Mouse (Mus musculus): ENCODE results near the gene Gm10037.
"Not testable (repeated sequence)": the region's sequence is repeated elsewhere in the genome, so short reads cannot be mapped to it uniquely, and the experiment has no call there.

The Gm10037 gene

DNA sequence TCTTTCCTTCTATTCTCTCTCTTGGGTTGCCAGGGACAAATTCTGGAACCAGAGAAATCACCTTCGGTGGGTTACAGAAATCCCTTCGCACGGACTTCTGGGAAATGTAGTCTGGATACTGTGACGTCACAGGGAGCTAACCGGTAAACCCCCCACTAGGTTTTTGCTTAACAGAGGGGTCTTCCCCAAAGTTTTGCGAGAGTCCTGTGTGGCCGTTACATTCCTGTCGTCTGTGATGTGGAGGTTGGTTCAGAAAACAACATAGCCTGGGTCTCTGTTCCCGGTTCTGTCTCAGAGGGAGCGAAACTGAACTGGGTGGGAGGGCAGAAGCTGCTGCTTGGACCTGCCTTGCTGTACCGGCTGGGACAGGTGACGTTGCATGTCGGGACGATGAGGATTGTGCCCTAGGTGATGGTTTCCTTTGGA, at the start of gene Gm10037:
Gm10037 (plus strand) TSS at position 196 of the 426 bp plus-strand sequence.
- peak; percentile 34 to 50 for DNase-seq (ENCODE audit: low spot score in 2 of 2)

DNA sequence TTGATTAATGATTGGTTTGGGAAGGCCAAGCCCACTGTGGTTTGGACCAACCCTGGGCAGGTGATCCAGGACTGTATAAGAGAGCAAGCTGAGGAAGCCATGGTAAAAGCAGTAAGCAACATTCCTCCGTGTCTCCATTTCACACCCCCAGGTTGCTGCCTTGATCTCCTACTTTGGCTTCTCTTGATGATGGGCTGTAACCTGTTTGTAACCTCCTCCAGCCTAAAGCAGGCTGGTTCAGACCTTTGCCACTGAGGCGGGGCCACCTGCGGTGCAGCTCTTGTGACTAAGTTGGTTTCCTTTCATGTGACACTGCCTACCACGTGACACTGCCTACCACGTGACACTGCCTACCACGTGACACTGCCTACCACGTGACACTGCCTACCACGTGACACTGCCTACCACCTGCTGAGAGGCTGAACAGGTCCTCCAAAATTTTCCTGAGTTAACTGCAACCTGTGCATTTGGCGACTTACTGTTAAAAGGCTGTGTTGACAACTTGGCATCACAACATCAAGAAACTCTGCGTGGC, 38.9 kb upstream of the Gm10037 start:
- DNase-seq (ENCODE audit: low spot score in 2 of 2): no peak

DNA sequence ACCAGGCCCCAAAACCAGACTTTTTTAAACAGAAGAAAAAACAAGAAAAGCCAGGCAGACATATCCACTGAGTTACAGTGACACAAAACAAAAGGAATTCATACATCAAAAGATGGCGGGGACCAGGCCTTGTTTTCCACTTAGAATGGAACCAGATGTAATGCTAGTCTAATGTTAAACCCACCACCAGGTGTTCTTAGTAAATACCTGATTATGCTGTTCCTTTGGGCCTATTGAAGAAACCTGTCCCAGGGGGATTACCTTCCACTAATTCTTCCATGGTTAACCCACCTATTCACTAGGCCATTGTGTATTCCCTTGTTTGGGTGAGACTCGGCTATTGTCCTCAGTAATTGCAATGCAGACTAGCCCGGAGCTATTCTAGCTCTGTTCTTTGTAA, 32.3 kb upstream of the Gm10037 start:
- DNase-seq (ENCODE audit: low spot score in 2 of 2): no peak

DNA sequence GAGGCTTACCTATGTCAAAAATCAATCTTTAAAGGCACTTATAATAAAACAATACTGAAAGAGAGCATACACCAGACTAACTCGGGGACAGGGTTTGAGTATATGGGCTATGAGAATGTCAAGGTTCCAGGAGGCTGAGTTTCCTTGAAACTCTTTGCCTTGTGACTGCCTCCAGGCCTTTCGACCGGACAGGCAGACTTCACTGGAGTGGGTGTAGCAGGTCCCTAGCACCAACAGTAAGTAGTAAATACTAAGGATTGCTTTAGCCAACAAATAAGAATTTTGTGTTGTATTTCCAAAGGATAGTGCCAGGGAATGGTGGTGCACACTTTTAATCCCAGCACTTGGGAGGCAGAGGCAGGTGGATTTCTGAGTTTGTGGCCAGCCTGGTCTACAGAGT, 31.8 kb upstream of the Gm10037 start:
- not testable (repeated sequence) for DNase-seq (ENCODE audit: low spot score in 2 of 2)

DNA sequence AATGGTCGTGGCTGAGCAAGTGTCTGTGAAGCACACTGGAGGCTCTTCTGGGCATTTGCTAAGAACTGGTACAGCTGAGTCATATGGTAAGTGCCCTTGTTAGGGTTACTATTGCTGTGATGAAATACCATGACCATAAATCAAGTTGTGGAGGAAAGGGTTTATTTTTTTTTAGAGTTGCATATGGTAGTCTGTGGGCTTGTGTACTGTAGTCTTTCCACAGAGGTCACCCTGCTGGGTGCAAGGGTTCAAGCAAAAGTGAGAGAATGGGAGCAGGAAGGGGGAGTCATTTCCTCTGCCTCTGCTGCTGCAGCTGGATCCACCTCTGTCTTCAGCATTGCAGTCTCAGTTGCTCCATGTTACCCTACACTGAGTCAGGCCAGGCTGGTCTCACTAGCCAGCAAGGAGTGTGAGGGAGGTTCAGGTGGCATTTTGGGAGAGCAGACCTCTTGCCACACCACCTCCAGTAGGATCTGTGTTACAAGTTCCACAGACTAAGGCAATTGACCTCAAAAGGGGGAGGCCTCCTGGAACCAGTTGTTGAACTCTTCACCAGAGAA, 19.2 kb upstream of the Gm10037 start:
- DNase-seq (ENCODE audit: low spot score in 2 of 2): no peak

DNA sequence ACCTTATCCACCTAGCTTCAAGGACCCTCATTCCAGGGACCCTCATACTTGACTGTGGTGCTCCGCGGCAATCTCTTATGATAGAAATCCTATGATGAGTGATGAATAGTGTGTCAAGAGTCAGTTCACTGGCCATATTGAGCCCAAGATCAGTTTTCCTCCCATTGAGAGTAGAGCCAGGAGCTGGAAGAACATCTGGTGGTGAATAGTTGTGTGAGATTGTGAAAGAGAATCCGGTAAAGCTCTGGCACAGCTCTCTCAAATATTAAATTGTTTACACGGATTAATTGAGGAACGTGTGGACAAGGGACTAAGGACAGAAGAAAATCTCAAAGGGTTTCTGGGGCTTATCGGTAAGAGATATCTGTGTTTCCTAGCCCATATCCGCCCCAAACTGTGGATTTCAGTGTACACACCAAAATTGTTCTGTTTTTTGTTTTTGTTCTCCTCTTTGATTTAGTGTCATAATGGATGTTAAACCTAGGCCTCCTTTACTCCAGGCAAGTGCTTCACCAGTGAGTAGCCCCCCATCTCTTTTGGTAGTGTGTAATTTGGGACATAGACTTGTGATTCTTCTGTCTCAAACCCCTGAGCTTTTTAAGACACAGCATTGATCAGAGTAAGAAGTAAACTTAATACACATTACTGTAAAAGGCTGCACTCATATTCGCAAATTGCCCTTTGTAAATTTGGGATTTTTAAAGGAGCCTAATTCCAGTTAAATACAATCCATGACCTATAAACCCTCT, 17.8 kb upstream of the Gm10037 start:
- no peak for DNase-seq (ENCODE audit: low spot score in 2 of 2)

DNA sequence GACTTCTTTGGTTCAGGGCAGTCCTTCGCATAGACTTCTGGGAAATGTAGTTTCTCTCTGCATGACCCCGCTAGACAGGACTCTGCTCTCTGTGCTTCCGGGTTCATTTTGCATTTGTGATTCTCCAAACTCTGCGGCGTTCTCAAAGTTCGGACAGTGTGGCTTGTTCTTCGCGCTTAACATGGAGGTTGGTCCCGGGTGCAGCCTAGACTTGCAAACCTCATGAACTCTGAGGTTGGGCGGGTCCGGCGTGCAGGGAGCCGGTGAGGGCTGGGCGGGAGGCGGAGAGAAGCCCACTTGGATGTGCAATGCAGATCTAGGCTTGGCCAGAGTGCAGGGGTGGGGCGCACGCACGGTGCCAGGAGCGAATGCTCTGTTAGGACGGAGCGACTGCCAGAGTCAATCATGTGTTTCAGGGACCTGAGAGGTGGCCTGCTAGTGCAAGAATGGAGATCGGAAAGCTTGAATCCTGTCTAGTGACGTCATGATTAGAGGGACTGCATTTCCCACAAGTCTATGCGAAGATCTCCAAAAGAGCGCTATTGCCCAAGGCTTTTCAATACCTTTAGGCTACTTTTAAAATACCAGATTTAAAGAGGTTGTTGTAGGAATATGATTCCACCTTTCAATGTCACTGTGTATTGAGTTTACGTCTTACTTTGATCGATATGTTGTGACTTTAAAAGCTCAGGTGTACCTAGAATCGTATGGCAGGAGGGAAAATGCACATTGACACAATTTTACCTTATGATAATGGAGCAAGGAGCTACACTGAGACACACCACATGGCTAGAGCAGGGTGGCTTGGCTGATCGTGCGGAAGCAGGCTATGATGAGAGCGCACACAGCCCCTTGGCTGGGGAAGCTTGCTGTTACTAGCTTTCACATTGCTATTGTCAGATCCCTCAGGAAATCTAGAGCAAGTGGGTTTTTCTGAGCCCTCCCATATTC, 16.9 kb upstream of the Gm10037 start, which contains the start of gene Zfp273:
Zfp273 (plus strand) TSS at position 31 of the 951 bp plus-strand sequence.
- DNase-seq (ENCODE audit: low spot score in 2 of 2): peak; percentile 70 to 72

DNA sequence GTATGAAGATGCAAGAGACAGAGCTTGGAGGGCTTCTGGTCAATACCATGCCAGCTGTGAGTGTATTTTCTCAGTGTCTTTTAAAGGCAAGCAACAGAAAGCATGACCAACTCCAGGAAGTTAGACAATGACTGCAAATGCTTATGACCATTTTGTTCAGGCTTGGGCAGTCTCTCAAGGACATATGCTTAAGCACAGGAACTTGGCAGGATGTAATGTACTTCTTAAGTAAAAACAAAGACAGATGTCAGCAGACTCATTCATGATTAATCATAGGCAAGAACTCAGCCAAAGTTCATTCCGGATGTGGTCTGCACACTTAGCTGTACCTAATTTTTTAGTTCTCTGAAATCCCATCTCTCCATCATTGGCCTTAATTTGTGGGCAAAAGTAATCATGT, 12.3 kb upstream of the Gm10037 start:
- DNase-seq (ENCODE audit: low spot score in 2 of 2): no peak

DNA sequence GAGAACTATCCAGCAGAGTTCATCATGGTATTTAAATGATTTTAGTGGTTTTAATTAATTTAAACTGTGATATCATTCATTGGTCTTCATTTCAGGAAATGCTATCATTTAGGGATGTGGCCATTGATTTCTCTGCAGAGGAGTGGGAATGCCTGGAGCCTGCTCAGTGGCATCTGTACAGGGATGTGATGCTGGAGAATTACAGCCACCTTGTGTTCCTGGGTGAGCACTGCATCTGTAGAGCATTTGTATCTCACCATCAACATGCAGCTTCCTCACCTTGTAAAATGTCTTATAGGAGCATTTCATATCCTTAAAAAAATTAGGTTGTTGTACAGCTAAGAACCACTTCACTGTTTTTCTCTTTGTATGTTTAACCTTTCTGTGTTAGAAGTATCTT, 2.2 kb downstream of the Gm10037 start:
- not testable (repeated sequence) for DNase-seq (ENCODE audit: low spot score in 2 of 2)

DNA sequence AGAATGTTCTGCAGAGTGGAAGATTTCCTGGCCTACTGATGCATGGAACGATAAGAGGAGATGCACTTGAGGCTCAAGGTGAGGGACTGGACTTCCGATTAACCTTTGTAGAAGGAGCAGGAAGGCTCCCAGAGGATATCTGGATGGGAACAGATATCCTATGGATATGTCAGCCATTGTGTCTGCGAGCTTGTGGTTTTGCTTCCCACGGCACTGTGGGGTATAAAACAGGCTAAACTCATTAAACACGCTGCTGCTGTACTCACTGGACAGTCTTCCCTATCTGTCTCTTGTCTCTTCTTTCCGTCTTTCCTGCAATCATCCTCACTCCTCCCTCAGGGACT, 12.8 kb downstream of the Gm10037 start:
- DNase-seq (ENCODE audit: low spot score in 2 of 2): no peak

DNA sequence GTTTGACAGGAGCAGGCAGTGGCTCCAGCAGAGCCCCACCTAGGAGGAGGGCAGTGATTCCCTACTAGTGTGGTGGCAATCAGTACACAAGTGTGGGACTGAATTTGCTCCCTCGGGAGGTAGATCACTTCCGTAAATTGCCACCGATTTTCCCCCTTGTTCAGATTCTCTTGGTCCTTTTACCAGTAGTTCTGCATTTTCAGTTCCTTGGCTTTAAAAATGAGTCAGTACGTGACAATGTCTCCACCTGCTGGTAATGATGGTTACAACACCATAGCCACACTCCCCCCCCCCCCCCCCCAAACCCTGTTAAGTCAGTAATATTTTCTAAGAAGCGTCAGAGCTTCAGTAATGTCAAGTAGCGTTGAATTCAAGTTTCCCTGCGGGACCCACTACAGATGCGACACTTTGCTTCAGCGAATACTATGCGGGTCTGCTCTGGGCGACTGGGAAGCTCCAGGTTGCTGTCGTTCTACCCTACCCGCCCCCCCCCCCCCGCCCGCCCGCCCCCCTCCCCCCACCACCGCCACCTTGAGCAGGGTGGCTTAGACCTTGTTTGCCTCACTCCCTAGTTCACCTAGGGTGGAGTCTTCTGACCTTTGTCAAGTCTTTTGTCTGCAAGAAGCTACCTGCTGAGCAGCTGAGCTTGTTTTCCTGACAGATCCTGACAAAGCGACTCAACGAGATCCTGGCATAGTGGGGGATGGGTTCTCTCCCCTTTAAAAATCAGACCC, 13.4 kb downstream of the Gm10037 start:
- peak; percentile 40 to 48 for DNase-seq (ENCODE audit: low spot score in 2 of 2)

DNA sequence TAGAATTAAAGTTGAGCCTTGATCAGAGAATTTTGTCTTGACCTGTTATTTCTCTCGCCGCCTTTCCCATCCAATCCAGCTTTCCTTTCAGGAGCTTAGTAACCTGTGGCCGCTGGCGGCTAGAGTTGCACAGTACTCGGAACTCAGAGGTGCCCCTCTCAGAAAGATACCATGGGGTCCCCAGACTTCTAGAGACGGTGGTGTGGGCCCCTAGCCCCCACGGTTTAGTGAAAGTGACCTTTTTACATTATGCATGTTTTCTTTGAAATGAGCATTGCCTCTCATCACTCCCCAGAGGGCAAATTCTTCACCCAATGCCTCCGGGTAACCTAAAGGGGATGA, 13.9 kb downstream of the Gm10037 start:
- DNase-seq (ENCODE audit: low spot score in 2 of 2): no peak

DNA sequence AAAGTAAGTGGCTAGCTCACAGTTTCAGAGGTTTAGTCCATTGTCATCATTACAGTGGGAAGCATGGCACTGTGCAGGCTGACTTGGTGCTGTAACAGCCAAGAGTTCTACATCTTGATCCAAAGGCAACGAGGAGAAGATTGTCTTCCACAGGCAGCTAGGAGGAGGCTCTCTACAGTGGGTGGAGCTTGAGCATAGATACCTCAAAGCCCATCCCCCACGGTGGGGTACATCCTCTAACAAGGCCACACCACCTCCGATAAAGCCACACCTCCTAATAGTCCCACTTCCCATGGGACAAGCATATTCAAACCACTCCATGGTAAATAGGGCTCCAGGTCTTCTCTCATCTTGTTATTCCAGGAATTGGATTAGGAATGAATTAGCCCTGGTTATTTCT, 19.5 kb downstream of the Gm10037 start:
- no peak for DNase-seq (ENCODE audit: low spot score in 2 of 2)

DNA sequence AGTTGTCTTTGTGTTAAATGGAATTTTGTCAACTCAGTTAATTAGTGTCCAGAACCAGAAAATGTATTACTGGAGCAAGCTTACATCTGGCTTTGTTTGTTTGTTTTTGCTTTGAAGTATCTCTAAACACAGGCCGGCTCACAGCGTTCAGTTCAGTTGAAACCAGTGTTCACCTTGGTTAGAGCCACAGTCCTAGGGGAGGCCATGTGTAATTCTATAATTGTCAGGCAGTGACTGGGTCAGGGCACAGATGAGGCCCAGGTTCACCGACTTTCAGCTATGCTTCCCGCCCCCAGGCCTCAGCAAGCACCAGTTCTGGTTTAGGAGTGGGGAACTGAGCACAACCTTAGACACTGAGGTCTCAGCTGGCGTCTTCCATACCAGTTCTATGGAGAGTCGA, 22.2 kb downstream of the Gm10037 start:
- no peak for DNase-seq (ENCODE audit: low spot score in 2 of 2)

DNA sequence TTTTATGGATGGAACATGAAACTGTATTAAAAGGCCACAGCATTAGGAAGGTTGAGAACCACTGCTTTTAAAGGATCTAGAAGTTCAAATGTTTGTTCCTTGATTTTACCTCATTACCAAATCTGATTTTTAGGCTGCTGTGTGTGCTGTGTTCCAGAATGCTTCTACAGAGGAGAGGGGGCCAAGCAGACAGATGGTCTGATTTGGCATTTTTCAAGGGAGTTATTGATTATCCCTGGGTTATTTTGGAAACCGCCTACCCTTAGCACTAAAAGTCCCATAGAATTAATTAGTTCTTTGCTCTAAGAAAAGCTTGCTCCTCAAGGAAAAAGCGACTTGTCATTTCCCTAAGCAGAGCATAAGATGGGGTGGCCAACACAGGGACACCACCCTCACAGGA, 23.1 kb downstream of the Gm10037 start:
- DNase-seq (ENCODE audit: low spot score in 2 of 2): no peak

DNA sequence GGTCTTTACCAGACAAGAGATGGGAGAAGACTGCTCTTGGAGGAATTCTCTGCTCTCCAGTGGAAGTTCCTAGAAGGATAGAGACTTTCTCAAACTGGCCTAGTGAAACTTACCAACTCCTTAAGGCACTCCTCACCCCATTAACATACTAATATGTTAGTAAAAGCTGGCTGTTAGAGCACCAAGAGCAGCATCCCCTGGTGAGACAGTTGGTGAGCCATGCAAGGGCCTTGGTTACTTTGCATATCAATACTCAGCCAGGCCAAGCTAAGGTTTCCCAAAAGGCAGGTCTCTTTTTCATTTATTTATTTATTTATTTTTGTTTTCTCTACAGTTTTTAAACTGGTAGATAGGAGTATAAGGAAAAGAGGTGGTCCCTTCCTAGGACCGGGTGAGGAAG, 26.4 kb downstream of the Gm10037 start:
- DNase-seq (ENCODE audit: low spot score in 2 of 2): no peak

DNA sequence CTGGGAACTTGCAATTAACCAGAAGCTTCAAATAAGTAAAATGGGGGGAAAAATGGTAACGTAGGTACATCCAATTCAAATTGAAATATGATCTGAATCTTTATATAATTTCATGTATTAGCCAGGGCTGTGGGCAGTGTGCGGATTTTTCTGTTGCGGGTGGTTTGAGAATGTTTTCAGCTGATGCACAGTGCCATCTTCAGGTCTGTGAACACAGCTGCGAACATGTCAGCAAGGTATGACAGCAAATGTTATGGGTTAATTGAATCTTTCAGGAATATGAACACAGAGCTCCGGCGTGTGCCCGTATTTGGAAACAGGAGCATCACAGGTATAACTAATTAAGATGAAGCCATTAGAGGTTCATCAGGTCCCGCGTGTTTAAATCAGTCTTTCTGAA, 31.6 kb downstream of the Gm10037 start:
- DNase-seq (ENCODE audit: low spot score in 2 of 2): no peak

DNA sequence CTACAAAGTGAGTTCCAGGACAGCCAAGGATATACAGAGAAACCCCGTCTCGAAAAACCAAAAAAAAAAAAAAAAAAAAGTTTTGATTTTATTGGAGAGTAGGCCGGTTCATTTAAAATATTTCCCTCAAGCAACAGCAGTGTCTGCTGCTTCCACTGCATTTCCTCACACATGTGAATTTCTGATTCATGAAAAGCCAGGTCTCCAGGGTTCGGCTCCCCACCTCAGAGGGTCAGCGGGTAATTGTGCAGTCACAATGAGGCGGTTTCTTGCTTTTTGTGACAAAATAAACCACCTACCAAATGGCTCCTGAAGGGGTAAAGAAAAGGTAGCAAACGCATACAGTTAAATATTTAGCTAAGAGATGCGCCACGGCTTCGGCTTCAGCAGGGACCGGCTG, 32.1 kb downstream of the Gm10037 start, which contains the start of gene BC048507:
BC048507 (plus strand) TSS at position 301 of the 400 bp plus-strand sequence.
- no peak for DNase-seq (ENCODE audit: low spot score in 2 of 2)

DNA sequence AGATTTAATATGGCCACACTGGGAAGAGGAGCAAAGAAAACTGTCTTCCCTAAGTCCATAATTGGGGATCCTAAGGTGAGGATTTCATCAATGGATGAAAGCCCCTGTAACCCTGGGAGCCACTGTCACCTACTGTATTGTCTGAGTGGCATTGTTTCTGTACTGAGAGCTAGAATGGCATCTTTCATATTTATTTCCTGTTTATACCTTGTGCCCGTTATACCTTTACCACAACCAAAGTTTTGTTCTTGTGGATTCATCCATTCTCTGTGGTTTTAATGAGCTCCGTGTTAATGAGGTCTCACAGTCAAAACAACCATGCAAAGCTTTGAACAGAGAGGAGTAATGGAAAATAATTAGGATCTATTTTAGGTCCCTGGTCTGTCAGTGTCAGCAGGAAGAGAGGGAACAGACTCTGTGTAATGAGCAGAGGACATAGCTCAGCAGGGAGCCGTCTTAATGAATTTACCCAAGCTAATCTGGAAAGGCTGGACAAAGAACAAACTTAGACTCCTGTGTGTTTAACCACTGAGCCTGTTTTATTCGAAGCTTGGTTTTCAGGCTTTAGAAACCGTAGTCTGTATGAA, 34.0 kb downstream of the Gm10037 start:
- DNase-seq (ENCODE audit: low spot score in 2 of 2): no peak

DNA sequence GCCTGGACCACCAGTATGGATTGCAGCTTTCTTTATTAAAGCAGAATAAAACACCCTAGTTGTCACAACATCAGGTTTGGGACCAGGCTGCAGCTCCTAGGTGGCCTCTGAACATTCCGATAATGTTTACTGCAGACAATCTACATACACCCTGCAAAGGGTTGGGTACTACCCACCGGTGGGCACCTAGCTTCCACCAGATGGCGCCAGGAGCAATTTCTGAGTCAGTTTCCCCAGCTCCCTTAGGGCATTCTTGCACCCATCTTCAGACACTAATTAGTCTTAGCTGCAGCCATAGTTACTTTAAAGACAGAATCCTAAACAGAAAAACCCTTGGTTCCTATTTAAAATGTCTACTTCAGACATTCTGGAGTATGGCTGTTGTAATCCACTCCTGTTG, 37.0 kb downstream of the Gm10037 start:
- no peak for DNase-seq (ENCODE audit: low spot score in 2 of 2)

DNA sequence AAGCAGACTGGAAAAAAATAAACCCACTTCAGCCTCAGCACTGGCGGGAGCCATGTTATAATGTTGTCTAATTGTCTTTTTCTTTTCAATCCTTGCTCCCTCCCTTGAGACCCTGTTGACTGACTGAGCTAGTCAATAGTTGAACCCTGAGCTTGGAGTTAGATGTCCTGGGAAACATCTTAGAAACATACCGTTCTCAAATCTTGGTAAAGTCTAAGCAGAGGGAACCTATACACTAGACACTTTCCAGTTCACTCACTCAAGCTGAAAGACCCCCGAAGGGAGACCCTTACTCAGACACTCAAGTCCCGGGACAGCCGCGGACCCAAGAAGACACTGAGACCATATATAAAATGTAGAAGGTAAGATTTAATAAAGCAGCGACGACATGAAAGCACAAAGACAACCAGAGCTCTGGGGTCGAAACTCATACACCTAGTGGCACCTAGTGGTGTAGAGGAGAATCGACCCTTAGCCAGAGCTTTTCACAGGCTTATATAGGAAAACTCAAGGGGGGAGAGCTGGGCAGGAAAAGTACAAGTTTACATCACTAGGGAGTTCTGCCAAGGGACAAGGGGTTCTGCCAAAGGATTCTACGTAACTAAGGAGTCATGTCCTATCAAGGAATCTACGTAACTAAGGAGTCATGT, 45.3 kb downstream of the Gm10037 start:
- DNase-seq (ENCODE audit: low spot score in 2 of 2): not testable (repeated sequence)

Data from spleen, postnatal 36 days (tissue).